Mouse (Mus musculus): ENCODE measurements around the gene Zcrb1.
A peak's percentile ranks its signal among the peaks of the same experiment; 100 is the strongest.
"Not testable (repeated sequence)": the region's sequence is repeated elsewhere in the genome, so short reads cannot be mapped to it uniquely, and the experiment has no call there.

Zcrb1 gene

GRCm38 (mm10) chr15:93397826-93398698 is at the start of gene Zcrb1, which contains the start of gene Pphln1:
TSS of gene Zcrb1 (minus strand) at chr15:93398334.
TSS of gene Pphln1 (plus strand) at chr15:93398350.
- DNase-seq = peak; percentile 72

GRCm38 (mm10) chr15:93443676-93444075 is 45.5 kb upstream of the Zcrb1 start:
- DNase-seq = no peak

GRCm38 (mm10) chr15:93442271-93442670 is 44.1 kb upstream of the Zcrb1 start:
- DNase-seq = peak; percentile 17

GRCm38 (mm10) chr15:93438663-93439062 is 40.5 kb upstream of the Zcrb1 start:
- DNase-seq = peak; percentile 52

- no peak for DNase-seq
Measured at GRCm38 (mm10) chr15:93435998-93436397, 37.9 kb upstream of the Zcrb1 start.

GRCm38 (mm10) chr15:93433811-93434210 is 35.7 kb upstream of the Zcrb1 start:
- DNase-seq = peak; percentile 7

GRCm38 (mm10) chr15:93422537-93422936 is 24.4 kb upstream of the Zcrb1 start:
- no peak for DNase-seq

- no peak for DNase-seq
Measured at GRCm38 (mm10) chr15:93420596-93420995, 22.5 kb upstream of the Zcrb1 start.

GRCm38 (mm10) chr15:93416300-93416699 is 18.2 kb upstream of the Zcrb1 start:
- DNase-seq = no peak

- DNase-seq = no peak
Measured at GRCm38 (mm10) chr15:93414456-93414855, 16.3 kb upstream of the Zcrb1 start.

GRCm38 (mm10) chr15:93412445-93412844 is 14.3 kb upstream of the Zcrb1 start:
- DNase-seq = no peak

GRCm38 (mm10) chr15:93406492-93406891 is 8.4 kb upstream of the Zcrb1 start:
- no peak for DNase-seq

GRCm38 (mm10) chr15:93405446-93405986 is 7.4 kb upstream of the Zcrb1 start:
- DNase-seq = no peak

GRCm38 (mm10) chr15:93404849-93405248 is 6.7 kb upstream of the Zcrb1 start:
- DNase-seq = no peak

GRCm38 (mm10) chr15:93402730-93403129 is 4.6 kb upstream of the Zcrb1 start:
- no peak for DNase-seq

- DNase-seq = no peak
Measured at GRCm38 (mm10) chr15:93401446-93401845, 3.3 kb upstream of the Zcrb1 start.

GRCm38 (mm10) chr15:93398699-93399540 is 786 bp upstream of the Zcrb1 start:
- no peak for DNase-seq

GRCm38 (mm10) chr15:93397269-93397668 is 865 bp downstream of the Zcrb1 start:
- no peak for DNase-seq

- DNase-seq = no peak
Measured at GRCm38 (mm10) chr15:93381337-93381736, 16.8 kb downstream of the Zcrb1 start.

GRCm38 (mm10) chr15:93379177-93379576 is 19.0 kb downstream of the Zcrb1 start:
- no peak for DNase-seq

- DNase-seq = no peak
Measured at GRCm38 (mm10) chr15:93375696-93376095, 22.4 kb downstream of the Zcrb1 start.

- DNase-seq = not testable (repeated sequence)
Measured at GRCm38 (mm10) chr15:93372525-93373119, 25.5 kb downstream of the Zcrb1 start.

GRCm38 (mm10) chr15:93371838-93372237 is 26.3 kb downstream of the Zcrb1 start:
- DNase-seq = no peak

Data from kidney, adult 9 months (tissue).